Mouse (Mus musculus): ENCODE measurements around the gene Gdf15.
"Not testable (repeated sequence)": the region's sequence is repeated elsewhere in the genome, so short reads cannot be mapped to it uniquely, and the experiment has no call there.

Gdf15 gene

DNA sequence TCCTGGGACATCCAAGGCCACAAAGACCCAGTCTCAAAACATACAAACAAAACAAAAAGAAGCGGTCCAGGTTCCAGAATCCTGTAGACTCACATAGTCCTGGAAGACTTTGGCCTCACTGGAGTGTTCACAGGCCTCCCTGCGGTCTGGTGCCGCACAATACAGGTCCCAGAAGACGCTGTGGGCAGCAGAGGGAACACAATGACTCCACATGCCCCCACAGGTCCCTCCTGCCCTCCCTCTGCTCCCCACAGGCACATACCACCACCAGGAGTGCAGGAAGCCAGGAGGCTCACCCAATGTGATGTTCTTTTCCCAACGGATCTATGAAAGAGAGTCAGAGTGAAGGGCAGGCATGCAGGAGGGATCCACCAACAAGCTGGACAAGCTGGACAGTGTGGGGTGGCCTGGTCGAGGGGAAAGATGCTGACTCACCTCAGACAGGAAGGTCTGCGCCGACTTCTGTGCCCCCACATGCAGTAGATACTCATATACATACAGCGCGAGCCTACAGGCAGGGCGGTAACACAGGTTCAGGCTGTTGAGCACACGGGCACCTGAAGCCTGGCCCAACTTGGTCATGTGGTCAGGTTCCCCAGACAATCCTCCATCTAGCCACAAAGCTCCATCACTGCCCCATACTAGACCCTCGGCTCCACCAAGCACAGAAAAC lies 30.0 kb downstream of the Gdf15 start:
- DNase-seq = peak; percentile 36

DNA sequence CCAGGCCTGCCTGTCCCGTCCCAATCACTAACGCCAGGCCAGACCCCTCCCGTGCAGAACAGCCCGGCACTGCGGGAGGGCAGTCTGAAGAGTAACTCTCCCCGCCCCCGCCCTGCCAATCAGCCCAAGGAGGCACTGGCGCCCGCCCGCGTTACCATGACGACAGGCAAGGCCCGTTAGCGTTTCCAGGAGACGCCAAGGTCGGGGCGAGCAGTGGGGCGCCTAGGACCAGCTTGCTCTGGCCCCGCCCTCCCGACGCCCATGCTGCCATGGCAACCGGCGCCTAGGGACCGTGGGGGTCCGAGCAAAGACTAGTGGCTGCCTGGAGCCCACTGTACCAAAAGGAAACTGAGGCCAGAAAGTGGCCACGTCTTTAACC lies 31.0 kb downstream of the Gdf15 start:
- peak; percentile 85 for DNase-seq

DNA sequence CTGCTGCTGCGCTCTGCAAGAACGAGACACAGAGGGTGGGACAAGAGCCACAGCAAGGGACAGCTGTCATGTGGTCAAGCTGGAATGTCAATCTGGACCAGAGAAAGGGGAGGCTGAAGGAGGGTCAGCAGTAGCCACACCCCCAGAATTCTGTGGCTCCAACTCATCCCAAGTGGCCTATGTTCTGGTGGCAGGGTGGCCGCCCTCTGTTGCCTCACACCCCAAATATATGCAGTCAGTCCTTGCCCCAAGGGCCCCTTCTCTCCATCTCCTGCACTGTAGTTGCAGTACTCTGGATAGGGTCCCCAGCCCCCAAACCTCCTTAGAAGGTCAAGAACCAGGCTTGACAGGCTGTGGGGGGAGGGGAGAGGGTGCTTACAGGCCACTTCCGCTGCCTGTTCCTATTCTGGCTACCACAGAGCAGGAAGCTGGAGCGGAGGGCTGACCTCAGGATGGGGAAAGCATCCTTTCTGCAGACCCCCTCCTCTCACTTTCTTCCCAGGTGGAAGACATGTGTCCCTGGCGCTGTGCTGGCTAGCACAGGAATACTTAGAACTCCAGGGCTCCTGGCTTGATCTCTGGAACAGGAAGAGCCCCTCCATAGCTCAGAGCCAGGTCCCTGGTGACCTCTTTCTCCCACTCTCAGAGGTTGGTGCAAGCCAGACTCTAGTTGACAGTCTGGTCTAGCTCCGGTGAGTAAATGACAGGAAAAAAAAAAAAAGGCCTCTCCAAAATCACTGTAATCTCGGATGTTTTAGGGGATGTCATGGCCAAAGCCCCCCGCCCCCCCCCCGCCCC lies 31.6 kb downstream of the Gdf15 start:
- DNase-seq = peak; percentile 57

GRCm38 (mm10) chr8:70599507-70600290 lies 32.6 kb downstream of the Gdf15 start:
- peak; percentile 57 for DNase-seq

- DNase-seq = no peak
Measured at GRCm38 (mm10) chr8:70598722-70599121, 33.5 kb downstream of the Gdf15 start.

- peak; percentile 92 for DNase-seq
Measured at GRCm38 (mm10) chr8:70598283-70598682, 34.0 kb downstream of the Gdf15 start.

DNA sequence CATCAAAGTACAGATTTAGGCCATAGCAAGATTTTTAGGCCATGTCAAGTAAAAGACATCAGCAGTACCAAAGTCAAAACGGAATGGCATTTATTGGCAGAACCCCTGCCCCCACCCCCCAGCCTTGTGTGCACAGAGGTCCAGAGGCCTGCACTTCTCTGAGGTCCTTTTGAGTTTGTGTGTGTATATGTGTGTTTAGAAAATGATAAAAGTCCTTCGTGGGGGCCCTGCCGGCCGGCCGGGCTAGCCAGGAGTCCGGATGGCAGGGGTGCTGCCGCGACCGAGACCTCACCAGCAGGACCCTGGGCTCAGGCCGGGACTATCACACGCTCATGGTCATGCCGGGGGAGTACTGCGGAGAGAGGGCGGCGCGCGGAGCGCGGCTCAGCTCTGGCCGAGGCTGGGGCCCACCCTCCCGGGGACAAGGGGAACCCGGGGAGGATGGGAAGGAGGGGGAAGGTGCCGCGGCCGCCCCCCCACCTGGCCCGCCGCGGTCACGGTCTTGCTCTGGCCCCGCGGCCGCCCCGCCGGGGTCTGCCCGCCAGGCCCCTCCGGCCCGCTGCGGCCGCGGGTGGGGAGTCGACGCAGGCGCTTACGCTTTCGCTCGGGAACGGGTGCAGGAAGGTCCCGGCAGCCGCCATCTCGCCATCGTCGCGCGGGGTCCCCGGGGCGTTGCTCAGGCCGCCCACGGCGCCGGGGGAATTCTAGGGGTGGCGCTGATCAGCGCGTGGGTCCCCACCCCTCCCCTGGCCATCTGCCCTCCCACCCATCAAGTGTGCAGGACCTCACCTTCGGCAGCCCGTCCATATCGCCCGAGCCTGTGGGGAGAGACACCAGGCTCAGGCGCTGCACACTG lies 34.6 kb downstream of the Gdf15 start:
- peak; percentile 62 for DNase-seq

DNA sequence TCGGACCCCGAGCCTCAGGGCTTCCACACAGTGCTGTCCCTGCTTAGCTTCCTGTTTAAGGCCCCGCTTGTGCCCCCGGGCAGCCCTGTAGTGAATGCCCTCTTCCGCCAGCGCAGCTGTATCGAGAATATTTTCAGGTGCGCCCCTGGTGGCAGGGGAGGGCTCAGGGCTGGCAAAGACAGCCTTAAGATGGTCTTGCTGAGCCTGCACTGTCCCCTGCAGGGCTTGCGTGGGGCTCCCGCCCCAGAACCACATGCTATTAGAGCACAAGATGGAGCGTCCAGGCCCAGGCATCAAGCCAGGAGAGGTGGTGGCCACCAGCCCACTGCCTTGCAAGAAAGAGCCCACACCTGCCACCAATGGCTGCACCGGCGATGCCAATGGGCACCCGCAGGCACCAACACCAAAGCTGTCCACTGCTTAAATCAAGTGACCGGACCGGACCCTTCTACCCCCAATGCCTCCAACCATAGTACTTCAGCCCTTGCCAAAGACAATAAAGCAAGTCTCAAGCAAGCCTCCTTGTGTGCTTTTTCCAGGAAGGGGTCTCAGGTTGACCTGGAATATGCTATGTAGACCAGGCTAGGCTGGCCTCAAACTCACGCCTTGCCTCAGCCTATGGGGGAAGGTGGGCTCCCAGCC lies 35.4 kb downstream of the Gdf15 start:
- DNase-seq = peak; percentile 80

DNA sequence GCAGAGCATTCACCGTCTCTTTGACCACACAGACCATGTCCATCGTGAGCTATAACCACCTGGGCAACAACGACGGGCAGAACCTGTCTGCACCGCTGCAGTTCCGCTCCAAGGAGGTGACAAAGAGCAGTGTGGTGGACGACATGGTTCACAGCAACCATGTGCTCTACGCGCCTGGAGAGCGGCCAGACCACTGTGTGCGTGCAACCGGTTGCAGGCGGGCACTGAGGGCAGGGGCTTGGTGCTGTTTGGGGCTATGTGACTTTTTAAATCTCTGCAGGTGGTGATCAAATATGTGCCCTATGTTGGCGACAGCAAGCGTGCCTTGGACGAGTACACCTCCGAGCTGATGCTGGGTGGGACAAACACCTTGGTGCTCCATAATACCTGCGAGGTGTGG lies 36.0 kb downstream of the Gdf15 start:
- peak; percentile 59 for DNase-seq

DNA sequence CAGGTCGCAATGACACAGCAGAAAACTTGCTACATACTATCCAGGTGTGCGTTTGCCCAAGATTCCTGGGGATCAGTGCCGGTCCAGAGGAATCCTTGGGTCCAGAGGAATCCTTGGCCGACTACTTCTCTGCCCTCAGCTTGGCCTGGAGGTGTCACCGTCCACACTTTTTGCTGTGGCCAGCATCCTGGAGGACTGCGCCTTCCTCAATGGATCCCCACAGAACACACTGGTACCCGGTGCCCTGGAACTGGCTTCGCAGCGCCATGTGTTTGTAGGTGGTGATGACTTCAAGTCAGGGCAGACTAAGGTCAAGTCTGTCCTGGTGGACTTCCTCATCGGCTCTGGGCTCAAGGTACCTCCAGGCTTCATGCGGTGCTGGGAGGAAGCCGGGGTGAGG lies 36.4 kb downstream of the Gdf15 start:
- no peak for DNase-seq

DNA sequence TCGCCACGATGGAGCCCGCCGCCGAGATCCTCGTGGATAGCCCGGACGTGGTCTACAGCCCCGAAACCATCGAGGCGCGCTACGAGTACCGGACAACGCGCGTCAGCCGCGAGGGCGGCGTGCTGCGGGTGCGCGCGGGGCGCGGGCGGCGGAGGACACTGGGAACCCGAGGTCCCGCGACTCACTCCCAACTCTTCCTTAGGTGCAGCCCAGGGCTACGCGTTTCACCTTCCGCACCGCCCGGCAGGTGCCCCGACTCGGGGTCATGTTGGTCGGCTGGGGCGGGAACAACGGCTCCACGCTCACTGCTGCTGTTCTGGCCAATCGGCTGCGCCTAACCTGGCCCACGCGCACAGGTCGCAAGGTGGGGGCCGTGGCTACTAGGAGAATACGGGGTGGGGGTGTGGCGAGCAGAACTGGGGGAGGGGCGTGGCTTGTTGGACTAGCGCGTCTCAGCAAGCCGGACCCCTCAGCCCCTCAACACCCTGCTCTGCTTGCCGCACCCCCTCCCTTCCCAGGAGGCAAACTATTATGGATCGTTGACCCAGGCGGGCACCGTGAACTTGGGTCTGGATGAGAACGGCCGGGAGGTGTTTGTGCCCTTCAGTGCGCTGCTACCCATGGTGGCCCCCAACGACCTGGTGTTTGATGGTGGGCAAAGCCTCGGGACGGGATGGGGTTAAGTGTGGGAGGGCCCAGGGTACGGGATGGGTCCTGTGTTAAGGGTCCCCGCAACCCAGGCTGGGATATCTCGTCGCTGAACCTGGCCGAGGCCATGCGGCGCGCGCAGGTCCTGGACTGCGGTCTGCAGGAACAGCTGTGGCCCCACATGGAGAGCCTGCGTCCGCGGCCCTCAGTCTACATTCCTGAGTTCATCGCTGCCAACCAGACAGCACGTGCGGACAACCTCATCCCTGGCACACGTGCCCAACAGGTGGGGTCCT lies 37.4 kb downstream of the Gdf15 start:
- DNase-seq = peak; percentile 73

- peak; percentile 80 for DNase-seq
Measured at GRCm38 (mm10) chr8:70593961-70594609, 38.2 kb downstream of the Gdf15 start, which contains the start of gene Isyna1. Gene Isyna1, plus strand, starts transcription at chr8:70594373.

- peak; percentile 46 for DNase-seq
Measured at GRCm38 (mm10) chr8:70593173-70593572, 39.1 kb downstream of the Gdf15 start.

- no peak for DNase-seq
Measured at GRCm38 (mm10) chr8:70591569-70591968, 40.7 kb downstream of the Gdf15 start.

GRCm38 (mm10) chr8:70587955-70588354 lies 44.3 kb downstream of the Gdf15 start:
- DNase-seq = not testable (repeated sequence)

DNA sequence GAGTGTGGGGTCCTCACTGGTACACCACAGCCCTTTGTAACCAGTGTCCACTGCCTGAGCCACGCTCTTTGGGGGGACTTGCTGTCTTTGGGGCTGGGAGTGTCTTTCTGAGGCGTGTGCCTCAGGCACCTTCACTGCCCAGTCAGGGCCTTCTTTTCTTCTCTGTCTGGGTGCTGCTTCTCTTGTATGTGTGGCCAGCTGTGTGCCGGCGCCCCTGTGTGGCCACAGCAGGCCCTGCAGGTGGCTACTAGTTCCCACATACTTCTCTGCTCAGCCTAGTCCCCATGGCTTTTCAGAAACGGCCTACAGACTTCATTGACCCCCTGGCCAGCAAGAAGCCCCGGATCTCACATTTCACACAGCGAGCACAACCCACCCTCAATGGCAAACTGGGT lies 47.0 kb downstream of the Gdf15 start:
- peak; percentile 65 for DNase-seq

DNA sequence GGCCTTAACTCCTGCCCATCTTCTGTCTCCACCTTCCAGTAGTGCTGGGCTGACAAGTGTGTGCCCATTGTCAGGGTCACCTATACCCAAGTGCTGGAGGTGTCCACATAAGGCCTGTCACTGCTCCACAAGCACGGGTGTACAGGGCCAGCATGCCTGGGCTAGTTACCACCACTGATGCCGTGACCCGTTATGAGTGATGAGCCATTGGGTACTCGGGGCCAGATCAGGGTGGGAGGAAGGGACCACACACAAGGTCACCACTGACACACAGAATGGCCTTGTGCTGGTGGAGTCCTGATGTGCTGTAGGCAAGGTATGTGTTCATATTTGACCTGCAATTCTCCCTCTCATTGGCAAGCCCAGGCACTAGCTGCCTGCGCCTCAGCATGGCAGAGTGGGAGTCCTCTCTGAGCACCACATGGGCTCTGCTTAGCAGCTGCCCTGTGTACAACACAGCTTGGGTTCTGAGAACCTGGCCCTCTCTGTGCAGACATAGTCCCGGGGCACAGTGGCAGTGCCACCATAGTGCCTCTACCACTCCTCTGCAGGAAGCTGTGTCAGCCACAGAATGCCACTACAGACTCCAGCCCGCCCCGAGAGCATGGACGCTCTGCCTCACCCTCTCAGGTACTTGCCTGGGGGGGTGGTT lies 47.5 kb downstream of the Gdf15 start:
- peak; percentile 52 for DNase-seq

- peak; percentile 87 for DNase-seq
Measured at GRCm38 (mm10) chr8:70583476-70584387, 48.5 kb downstream of the Gdf15 start.

Measured in cerebellum, adult 9-11 months (tissue).